Mouse (Mus musculus): ENCODE measurements around the gene Gm21981.
"Not testable (repeated sequence)": the region's sequence is repeated elsewhere in the genome, so short reads cannot be mapped to it uniquely, and the experiment has no call there.

DNA sequence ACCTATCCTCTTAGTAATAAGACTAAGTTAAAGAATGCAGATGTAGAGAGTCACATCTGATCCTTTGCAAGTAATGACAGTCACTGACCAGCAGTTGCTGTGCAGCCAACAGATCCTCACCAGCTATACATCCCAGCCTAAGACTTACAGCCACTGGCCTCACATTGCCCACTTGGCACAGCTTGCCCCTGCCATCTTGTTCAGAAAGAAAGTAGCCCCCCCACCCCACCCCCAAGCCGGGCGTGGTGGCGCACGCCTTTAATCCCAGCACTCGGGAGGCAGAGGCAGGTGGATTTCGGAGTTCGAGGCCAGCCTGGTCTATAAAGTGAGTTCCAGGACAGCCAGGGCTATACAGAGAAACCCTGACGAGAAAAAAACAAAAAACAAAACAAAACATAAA is 39.9 kb downstream of the Gm21981 start:
- not testable (repeated sequence) for TF ChIP-seq ZNF384 (IDR thresholded peaks at IDR 0.05; ENCODE audit: low read depth, low read length); MAFK (IDR thresholded peaks at IDR 0.05; ENCODE audit: insufficient read depth, low read depth, low read length); HCFC1 (IDR thresholded peaks at IDR 0.05; ENCODE audit: borderline replicate concordance, insufficient read depth, low read length); ZC3H11A (IDR thresholded peaks at IDR 0.05; ENCODE audit: borderline replicate concordance, low read depth, low read length); CHD2 (IDR thresholded peaks at IDR 0.05; ENCODE audit: low read depth, low read length)

Measured in ES-E14 (cell line).